Mouse (Mus musculus) left cerebral cortex, adult 9 months (tissue): ENCODE data around the gene Gng8.

ENCODE experiments used
- DNase-seq, 2 experiments: peaks; one replicate each; pipeline ENCODE4 v3.0.0; 2022; ENCODE audit warnings: low spot score in 2 of 2

The Gng8 gene

GRCm38 (mm10) chr7:16876006-16876405 is 15.6 kb upstream of the Gng8 start:
- DNase-seq, result no peak

- no peak for DNase-seq
These were observed 15.0 kb upstream of the Gng8 start for GRCm38 (mm10) chr7:16876608-16877007.

- DNase-seq, result no peak
These were observed 13.9 kb upstream of the Gng8 start for GRCm38 (mm10) chr7:16877717-16878116.

GRCm38 (mm10) chr7:16879796-16880547 is 11.6 kb upstream of the Gng8 start:
- peak in 1 of 2 experiments; percentile 48 for DNase-seq

- DNase-seq, result no peak
These were observed 11.0 kb upstream of the Gng8 start for GRCm38 (mm10) chr7:16880615-16881014.

- DNase-seq, result no peak
These were observed 8.4 kb upstream of the Gng8 start for GRCm38 (mm10) chr7:16883162-16883561.

- no peak for DNase-seq
These were observed 7.3 kb upstream of the Gng8 start for GRCm38 (mm10) chr7:16884334-16884733.

GRCm38 (mm10) chr7:16885271-16885776 is 6.3 kb upstream of the Gng8 start:
- no peak for DNase-seq

- no peak for DNase-seq
These were observed 5.7 kb upstream of the Gng8 start for GRCm38 (mm10) chr7:16885905-16886304.

- DNase-seq, result no peak
These were observed 1.1 kb upstream of the Gng8 start for GRCm38 (mm10) chr7:16890536-16890935.

GRCm38 (mm10) chr7:16890944-16891343 is 642 bp upstream of the Gng8 start:
- no peak for DNase-seq

- no peak for DNase-seq
These were observed 755 bp downstream of the Gng8 start for GRCm38 (mm10) chr7:16892352-16892730.

- DNase-seq, result no peak
These were observed 2.0 kb downstream of the Gng8 start for GRCm38 (mm10) chr7:16893612-16894011.

GRCm38 (mm10) chr7:16894279-16894678 is 2.7 kb downstream of the Gng8 start:
- DNase-seq, result no peak

GRCm38 (mm10) chr7:16895000-16895399 is 3.4 kb downstream of the Gng8 start:
- peak in 1 of 2 experiments; percentile 75 for DNase-seq

- DNase-seq, result no peak
These were observed 3.9 kb downstream of the Gng8 start for GRCm38 (mm10) chr7:16895511-16895910.

- DNase-seq, result no peak
These were observed 8.9 kb downstream of the Gng8 start for GRCm38 (mm10) chr7:16900526-16900925.

- no peak for DNase-seq
These were observed 11.9 kb downstream of the Gng8 start for GRCm38 (mm10) chr7:16903439-16903955.

- DNase-seq, result no peak
These were observed 12.6 kb downstream of the Gng8 start for GRCm38 (mm10) chr7:16904120-16904675.

GRCm38 (mm10) chr7:16905491-16906021 is 14.0 kb downstream of the Gng8 start:
- no peak for DNase-seq

GRCm38 (mm10) chr7:16906281-16906680 is 14.7 kb downstream of the Gng8 start, which contains the start of gene Ptgir:
Gene Ptgir (plus strand): TSS chr7:16906490.
- no peak for DNase-seq

GRCm38 (mm10) chr7:16906889-16907559 is 15.4 kb downstream of the Gng8 start:
- DNase-seq, result no peak
